Mouse (Mus musculus) small intestine, adult 2 months (tissue): Measurements from ENCODE around the gene Dapk1.

Source experiments
- CTCF ChIP-seq: fragments of 200-500 bp; IDR thresholded peaks from 2 replicates; pipeline ENCODE4 v1.5.1; 2012; ENCODE audit warnings: low read depth, mild to moderate bottlenecking, control low read depth, inconsistent platforms, low read length, moderate library complexity, mixed read lengths; ENCODE audit not compliant: insufficient replicate concordance, insufficient read length; ENCODE audit errors: extremely low read depth
- POLR2A ChIP-seq: fragments of 200-500 bp; IDR thresholded peaks from 2 replicates; pipeline ENCODE4 v1.6.1; 2012; ENCODE audit warnings: low read depth, mild to moderate bottlenecking, control low read depth, inconsistent platforms, low read length, moderate library complexity

DNA sequence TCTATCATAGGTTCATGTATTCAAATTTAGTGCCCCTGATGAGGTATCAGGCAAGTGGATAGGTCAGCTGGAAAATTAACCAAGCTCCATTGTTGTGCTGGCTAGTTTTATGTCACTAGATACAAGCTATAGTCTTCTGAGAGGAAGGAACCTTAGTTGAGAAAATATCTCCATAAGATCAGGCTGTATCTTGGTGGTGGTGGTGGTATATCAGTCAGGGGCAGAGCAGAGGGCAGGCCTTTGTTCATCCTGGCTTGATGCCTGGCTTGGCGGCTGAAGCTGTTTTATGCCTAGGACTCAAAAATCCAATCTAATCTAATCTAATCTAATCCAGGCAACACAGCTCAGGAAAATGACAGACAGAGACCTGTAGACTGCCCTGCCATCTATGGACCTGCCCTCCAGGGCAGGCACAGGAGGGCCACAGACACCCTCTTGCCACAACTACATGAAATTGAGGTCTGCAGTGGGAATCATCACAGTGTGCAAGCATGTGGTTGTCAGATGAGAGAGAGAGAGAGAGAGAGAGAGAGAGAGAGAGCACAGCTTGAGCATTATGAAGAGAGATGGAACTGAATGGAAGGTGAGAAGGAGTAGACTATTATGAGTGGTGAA is 32.7 kb upstream of the Dapk1 start:
- TF ChIP-seq CTCF, result no peak
- no peak for TF ChIP-seq POLR2A
